Mouse (Mus musculus) kidney, postnatal 36 days (tissue): ENCODE results near the gene Acox2.
"Not testable (repeated sequence)": the region's sequence is repeated elsewhere in the genome, so short reads cannot be mapped to it uniquely, and the experiment has no call there.

Experiments
- DNase-seq, 2 experiments: peaks; one replicate each; pipeline ENCODE4 v3.0.0; 2021 to 2022; ENCODE audit warnings: mixed read lengths in 2 of 2

Gene Acox2

GRCm38 (mm10) chr14:8259166-8259565, at the start of gene Acox2:
Gene Acox2, minus strand, starts transcription at chr14:8259353.
- DNase-seq, result peak; percentile 62 to 85

- no peak for DNase-seq
These were observed 49.5 kb upstream of the Acox2 start for GRCm38 (mm10) chr14:8308650-8309049.

GRCm38 (mm10) chr14:8306884-8307283, 47.7 kb upstream of the Acox2 start:
- DNase-seq, result no peak

- no peak for DNase-seq
These were observed 45.9 kb upstream of the Acox2 start for GRCm38 (mm10) chr14:8305014-8305413.

GRCm38 (mm10) chr14:8304082-8304481, 44.9 kb upstream of the Acox2 start:
- DNase-seq, result peak in 1 of 2 experiments; percentile 49

GRCm38 (mm10) chr14:8302687-8303086, 43.5 kb upstream of the Acox2 start:
- no peak for DNase-seq

- DNase-seq, result peak; percentile 71 to 89
These were observed 41.1 kb upstream of the Acox2 start for GRCm38 (mm10) chr14:8300281-8300680.

GRCm38 (mm10) chr14:8297889-8298293, 38.7 kb upstream of the Acox2 start:
- DNase-seq, result peak; percentile 45 to 46

- no peak for DNase-seq
These were observed 35.1 kb upstream of the Acox2 start for GRCm38 (mm10) chr14:8294257-8294656.

- DNase-seq, result peak in 1 of 2 experiments; percentile 65
These were observed 27.4 kb upstream of the Acox2 start for GRCm38 (mm10) chr14:8286595-8286994.

- DNase-seq, result no peak
These were observed 24.6 kb upstream of the Acox2 start for GRCm38 (mm10) chr14:8283784-8284183.

- not testable (repeated sequence) for DNase-seq
These were observed 12.1 kb upstream of the Acox2 start for GRCm38 (mm10) chr14:8271281-8271680.

GRCm38 (mm10) chr14:8264378-8264777, 5.2 kb upstream of the Acox2 start:
- no peak for DNase-seq

- peak; percentile 35 to 61 for DNase-seq
These were observed 3.1 kb upstream of the Acox2 start for GRCm38 (mm10) chr14:8262242-8262641.

GRCm38 (mm10) chr14:8260214-8260613, 1.1 kb upstream of the Acox2 start:
- DNase-seq, result no peak

- peak; percentile 34 to 44 for DNase-seq
These were observed 401 bp downstream of the Acox2 start for GRCm38 (mm10) chr14:8258752-8259151.

GRCm38 (mm10) chr14:8258335-8258627, 872 bp downstream of the Acox2 start:
- peak; percentile 66 to 79 for DNase-seq

- DNase-seq, result peak; percentile 47 to 50
These were observed 1.4 kb downstream of the Acox2 start for GRCm38 (mm10) chr14:8257521-8258334.

GRCm38 (mm10) chr14:8256881-8257280, 2.3 kb downstream of the Acox2 start:
- DNase-seq, result no peak

- DNase-seq, result no peak
These were observed 3.1 kb downstream of the Acox2 start for GRCm38 (mm10) chr14:8256072-8256471.

GRCm38 (mm10) chr14:8255076-8255729, 4.0 kb downstream of the Acox2 start:
- DNase-seq, result peak; percentile 72 to 88

- DNase-seq, result no peak
These were observed 7.7 kb downstream of the Acox2 start for GRCm38 (mm10) chr14:8251330-8251885.

- no peak for DNase-seq
These were observed 8.8 kb downstream of the Acox2 start for GRCm38 (mm10) chr14:8250141-8250871.
